Mouse (Mus musculus) thymus, postnatal 36 days (tissue): ENCODE results near the gene Dnajc28.

ENCODE experiments used
- DNase-seq, 2 experiments: peaks; one replicate each; pipeline ENCODE4 v3.0.0; 2022; ENCODE audit warnings: mixed read lengths in 2 of 2

Gene Dnajc28

DNA sequence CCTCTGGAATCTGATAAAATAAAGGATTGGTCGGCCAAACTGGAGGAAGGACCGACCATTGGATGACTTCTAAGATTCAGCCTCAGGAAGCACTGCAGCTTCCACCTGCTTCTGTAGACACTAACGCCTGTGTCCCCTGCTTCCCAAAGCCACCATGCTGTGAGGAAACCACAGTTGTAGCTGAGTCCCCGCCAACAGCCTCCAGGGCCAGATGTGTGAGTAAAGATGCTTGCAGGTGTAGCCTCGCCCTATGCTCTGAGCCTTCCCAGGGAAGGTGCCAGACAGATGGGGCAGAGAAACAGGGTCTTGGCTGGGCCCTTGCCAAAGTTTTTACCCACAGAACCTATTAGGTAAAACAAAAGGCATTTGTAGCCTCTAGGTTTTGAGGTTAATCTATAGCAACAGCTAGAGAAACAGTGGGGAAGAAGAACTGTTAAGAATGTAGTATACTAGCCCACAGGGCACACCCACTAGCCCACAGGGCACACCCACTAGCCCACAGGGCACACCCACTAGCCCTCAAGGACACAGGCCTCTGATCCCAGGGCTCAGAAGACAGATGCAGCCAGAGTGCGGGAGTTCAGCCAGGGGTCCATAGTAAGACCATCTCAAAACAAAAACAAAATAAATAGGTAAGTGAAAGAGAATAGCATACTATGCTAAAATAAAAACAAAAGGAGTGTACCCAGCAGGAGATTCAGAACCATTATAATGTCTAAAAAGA is 30.9 kb downstream of the Dnajc28 start:
- DNase-seq: peak; percentile 47 to 74

DNA sequence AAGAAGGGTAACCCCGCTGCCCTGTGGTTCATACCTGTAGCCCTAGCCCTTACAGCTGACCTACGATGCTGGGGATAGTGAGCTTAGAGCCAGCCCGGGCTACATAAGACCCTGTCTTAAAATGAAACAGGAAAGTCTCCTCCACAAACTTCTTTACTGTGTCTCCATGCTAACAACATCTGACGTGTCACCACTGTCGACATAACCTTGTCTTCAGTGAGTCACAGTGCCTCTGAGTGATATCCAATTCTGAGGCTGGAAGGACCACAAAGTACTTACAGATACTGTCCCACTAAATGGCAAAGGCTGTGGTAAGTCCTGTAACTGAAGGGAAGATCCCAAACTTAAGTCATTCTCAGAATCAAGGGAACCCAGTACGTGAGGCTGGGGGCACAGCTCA is 32.6 kb downstream of the Dnajc28 start:
- no peak for DNase-seq

DNA sequence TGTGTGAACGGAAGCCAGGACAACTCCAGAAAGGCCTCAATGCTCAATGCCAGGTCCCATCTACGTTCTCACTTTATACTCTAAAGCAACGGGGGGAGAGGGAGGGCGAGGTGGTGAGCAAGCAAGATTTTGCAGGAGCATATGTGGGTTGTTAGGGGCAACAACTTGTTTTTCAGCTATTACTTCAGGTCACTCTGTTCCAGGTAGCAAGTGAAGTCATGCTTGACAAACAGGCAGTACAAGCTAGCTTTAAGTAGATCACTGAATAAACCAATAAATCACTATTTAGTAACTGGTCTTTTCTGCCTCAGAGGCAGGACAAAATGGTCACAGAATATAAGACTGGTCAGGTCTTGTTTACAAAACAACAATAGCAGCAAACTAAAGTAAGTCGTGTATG is 33.2 kb downstream of the Dnajc28 start:
- no peak for DNase-seq

DNA sequence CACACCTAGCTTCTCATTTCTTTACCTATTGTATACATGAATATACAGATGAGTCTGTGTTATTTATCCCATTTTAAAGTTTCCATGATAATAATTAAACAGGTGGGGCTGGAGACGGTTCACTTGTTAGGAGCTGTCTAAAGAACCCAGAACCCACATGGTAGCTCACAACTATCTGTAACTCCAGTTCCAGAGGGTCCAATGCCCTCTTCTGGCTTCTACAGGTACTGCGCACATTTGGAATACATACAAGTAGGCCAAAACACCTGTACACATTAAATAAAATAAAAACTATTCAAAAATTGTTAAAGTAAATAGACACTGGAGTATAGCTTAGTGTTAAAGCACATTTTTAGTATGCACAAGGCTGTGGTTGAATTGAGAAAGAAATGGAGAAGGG is 36.5 kb downstream of the Dnajc28 start:
- DNase-seq: peak; percentile 46 to 57

DNA sequence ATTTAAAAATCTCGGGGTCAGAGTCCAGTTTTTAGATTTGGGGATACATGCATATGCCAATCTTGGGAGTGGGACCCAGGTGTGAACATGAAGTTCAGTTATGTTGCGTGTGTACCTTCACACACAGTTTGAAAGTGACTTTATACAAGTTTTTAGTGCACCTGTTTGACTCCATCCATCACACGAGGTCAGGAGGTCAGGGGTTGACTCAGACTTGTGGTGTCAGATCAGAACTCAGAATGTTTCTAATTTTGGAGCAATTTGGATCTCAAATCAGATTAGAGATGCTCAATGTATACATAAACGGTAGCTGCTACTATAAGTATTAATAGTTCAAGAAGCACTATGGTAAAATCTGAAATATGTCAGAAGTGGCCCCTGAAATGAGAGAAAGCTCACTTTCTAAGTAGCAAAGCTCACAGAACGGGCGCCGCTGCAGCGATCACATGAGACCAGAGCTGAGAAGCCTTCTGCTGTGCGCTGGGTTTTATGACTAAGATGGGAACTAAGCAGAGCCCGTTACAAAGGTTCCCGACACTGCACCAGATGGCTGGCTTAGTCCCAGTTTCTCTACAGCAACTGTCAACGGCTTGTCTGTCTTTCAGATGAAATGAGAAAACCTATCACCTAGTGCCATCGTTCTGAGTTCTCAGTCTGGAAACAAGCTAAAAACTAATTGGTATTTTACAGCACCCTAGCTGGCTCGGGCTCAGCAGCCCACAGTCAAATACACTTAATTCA is 39.7 kb downstream of the Dnajc28 start:
- DNase-seq: no peak

DNA sequence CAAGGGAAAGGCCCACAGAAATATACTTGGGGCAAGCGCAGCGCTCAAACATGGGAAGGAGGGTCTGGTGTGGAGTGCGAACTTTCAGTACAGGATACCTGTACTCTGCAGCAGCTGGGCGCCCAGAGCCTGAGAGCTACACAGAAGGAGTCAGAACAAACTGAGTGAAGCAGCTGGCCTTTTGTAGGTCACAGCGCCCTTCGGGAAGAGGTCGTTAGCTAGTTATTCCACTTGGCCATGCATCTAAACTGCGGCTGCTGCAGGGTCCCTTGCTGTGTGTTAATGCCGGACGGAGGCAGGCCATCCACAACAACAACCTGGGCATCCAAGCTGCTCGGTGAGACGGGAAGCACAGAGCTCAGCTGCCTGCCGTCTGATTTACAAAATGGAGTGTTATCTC is 43.7 kb downstream of the Dnajc28 start:
- DNase-seq: no peak

DNA sequence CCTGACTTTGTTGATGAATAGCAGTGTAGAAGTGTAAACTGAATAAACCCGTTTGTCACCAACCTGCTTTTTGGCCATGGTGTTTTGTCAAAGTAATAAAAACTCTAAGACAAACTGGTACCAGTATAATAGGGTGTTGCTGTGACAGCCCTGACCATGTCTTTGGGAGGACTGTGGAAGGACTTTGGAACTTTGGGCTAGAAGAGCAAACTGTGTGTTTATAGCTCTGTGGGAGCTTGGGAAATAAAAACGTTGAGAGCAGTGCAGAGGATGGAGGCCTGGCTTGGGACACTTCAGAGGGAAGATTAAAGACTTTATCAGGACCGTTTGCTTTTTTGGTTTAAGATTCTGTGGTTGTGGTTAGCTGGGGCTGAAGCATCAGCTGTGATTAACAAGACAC is 47.7 kb downstream of the Dnajc28 start:
- DNase-seq: no peak

DNA sequence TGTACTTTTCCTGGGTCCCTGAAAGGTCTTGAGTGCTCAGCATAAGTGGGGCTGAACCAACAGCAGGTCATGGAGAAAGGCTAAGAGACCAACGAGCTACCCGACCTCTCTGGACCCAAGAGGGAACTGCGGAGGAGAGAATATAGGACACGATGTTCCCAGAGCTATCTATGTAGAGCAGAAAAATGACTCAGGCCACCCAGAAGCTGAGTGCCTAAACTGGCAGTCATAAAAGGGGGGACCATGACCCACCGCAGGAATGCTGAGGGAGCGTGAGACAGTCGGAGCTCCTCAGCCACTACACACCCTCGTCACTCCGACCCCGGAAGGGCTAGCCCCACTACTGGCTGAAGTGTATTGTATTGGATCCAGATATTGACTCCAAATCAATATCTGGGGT is 49.9 kb downstream of the Dnajc28 start:
- no peak for DNase-seq

DNA sequence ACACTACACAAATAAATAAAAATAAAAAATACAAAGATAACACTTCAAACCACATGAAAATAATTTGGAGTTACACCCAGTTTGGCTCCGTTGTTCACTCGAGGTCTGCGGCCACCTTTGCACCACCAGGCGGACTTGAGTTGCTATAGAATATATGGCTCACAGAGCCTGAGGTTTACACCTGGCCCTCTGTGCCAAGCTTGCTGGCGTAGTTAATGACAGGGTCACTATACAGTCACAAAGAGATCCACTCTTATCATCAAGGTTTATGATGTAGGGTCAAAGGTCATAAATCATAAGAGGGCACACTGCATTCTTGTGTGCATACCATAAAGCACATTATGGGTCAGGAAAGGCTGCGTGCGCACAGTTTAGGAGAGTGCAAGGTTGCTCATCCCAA is 52.8 kb downstream of the Dnajc28 start:
- DNase-seq: no peak

DNA sequence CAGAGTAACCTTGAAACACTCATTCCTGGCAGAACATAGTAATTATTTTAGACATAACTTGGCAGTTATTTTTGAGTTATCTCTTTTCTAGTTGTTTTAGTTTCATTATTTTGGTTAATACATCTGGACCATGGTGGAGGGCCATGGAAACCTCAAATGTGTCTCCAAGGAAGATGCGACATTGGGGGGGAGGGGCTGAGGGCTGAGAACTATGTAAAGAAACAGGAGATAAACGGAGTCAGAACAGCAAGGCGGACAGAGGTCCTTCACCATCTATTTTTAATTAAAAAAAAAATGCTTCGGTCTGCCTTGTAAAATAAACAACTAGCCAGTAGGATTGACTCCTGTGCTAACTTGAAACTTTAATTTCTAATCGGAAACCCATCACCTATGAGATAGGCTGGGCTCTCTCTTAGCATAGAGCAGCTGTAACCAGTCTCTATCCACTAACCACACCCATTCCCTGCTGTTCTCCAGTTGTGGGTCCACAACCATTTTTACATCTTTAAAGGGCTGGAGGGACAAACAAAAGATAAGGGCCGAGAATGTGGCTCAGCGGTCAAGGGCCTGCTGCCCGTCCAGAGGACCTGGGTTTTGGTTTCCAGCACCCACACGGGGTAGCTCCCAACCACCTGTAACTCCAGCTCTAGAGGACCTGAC is 53.4 kb downstream of the Dnajc28 start:
- DNase-seq: no peak

DNA sequence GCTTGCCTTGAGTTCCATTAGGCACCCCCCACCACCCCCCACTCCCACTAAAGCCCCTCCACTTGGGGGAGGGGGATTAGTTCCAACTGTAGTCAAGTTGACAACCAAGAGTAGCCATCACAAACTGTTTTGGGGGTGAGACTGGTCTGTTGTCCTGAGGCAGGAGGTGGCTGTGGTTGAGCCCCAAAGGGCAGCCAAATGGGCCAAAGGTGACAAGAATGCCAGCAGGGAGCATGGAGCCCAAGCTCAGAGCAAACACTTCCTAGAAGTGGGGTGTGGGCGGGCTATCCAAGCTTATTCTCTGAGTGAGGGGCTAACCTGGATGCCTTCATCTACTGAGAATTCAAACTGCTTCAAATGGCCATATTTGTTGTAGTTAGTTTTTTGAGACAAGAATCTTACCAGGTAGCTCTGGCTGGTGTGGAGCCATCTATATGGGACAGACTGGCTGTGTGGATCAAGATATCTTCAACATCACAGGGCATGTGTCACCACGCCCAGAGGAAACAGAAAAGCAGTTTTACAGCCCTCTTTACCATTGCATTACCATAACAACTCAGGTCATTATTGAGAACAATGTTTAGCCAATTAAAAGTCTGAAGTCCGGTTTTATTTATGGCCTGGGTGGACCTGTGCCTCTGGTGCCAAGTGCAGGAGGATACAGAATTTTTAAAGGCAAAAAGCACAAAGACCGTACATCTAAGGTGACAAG is 54.1 kb downstream of the Dnajc28 start:
- no peak for DNase-seq
